Mouse (Mus musculus) brain, embryonic 18.5 days (tissue): ENCODE data around the gene Tbc1d17.
"Not testable (repeated sequence)": the region's sequence is repeated elsewhere in the genome, so short reads cannot be mapped to it uniquely, and the experiment has no call there.

Experiments used
- DNase-seq: peaks from one replicate; pipeline ENCODE4 v3.0.0-alpha.2; 2012; ENCODE audit warnings: low read depth, low spot score

The Tbc1d17 gene

GRCm38 (mm10) chr7:44848561-44849415 is at the start of gene Tbc1d17, which contains the start of gene Akt1s1:
TSS of gene Tbc1d17 (minus strand) at chr7:44849079.
TSS of gene Akt1s1 (plus strand) at chr7:44848991.
- DNase-seq: peak; percentile 99

GRCm38 (mm10) chr7:44898607-44899006 is 49.7 kb upstream of the Tbc1d17 start:
- DNase-seq: no peak

- DNase-seq: no peak
These were observed 47.6 kb upstream of the Tbc1d17 start for GRCm38 (mm10) chr7:44896499-44896898.

- DNase-seq: peak; percentile 97
These were observed 46.9 kb upstream of the Tbc1d17 start, which contains the start of gene Fuz for GRCm38 (mm10) chr7:44895593-44896434. TSS of gene Fuz (plus strand) at chr7:44896079.

- no peak for DNase-seq
These were observed 46.3 kb upstream of the Tbc1d17 start for GRCm38 (mm10) chr7:44895206-44895592.

GRCm38 (mm10) chr7:44894175-44894574 is 45.3 kb upstream of the Tbc1d17 start:
- DNase-seq: no peak

- peak; percentile 28 for DNase-seq
These were observed 44.3 kb upstream of the Tbc1d17 start for GRCm38 (mm10) chr7:44893197-44893596.

GRCm38 (mm10) chr7:44892276-44892921 is 43.5 kb upstream of the Tbc1d17 start, which contains the start of gene Med25:
TSS of gene Med25 (minus strand) at chr7:44892712.
- peak; percentile 97 for DNase-seq

GRCm38 (mm10) chr7:44891611-44892010 is 42.7 kb upstream of the Tbc1d17 start:
- DNase-seq: no peak

GRCm38 (mm10) chr7:44890737-44891136 is 41.9 kb upstream of the Tbc1d17 start:
- DNase-seq: no peak

GRCm38 (mm10) chr7:44890180-44890579 is 41.3 kb upstream of the Tbc1d17 start:
- DNase-seq: no peak

- no peak for DNase-seq
These were observed 39.6 kb upstream of the Tbc1d17 start for GRCm38 (mm10) chr7:44888256-44889105.

GRCm38 (mm10) chr7:44886964-44887363 is 38.1 kb upstream of the Tbc1d17 start:
- DNase-seq: no peak

- no peak for DNase-seq
These were observed 35.8 kb upstream of the Tbc1d17 start for GRCm38 (mm10) chr7:44884637-44885036.

GRCm38 (mm10) chr7:44883036-44883435 is 34.2 kb upstream of the Tbc1d17 start:
- DNase-seq: no peak

- DNase-seq: no peak
These were observed 29.0 kb upstream of the Tbc1d17 start for GRCm38 (mm10) chr7:44877833-44878232.

GRCm38 (mm10) chr7:44871774-44872173 is 22.9 kb upstream of the Tbc1d17 start:
- DNase-seq: not testable (repeated sequence)

GRCm38 (mm10) chr7:44871181-44871580 is 22.3 kb upstream of the Tbc1d17 start:
- no peak for DNase-seq

GRCm38 (mm10) chr7:44870614-44871013 is 21.7 kb upstream of the Tbc1d17 start:
- no peak for DNase-seq

GRCm38 (mm10) chr7:44869697-44870528 is 21.0 kb upstream of the Tbc1d17 start, which contains the start of gene Ptov1:
TSS of gene Ptov1 (minus strand) at chr7:44869788.
- DNase-seq: peak; percentile 99
